Mouse (Mus musculus): ENCODE data around the gene Vti1b. TPM values are rescaled to one million over a fixed set of nuclear protein-coding genes. Genes with fewer than 3 reads are reported as not detected.

The Vti1b gene
- polyA plus RNA-seq, 1 experiment = 85.5 TPM

- Histone ChIP-seq H3ac (ENCODE audit: control insufficient read depth, insufficient read length) (no peak overlapping the region), H3K4me3 (no peak overlapping the region), H3K79me2 (ENCODE audit: control insufficient read depth, insufficient read depth) (peaks cover 47% of the 10 kb centered on the region), H3K27me3 (ENCODE audit: control insufficient read depth, insufficient read depth, insufficient read length) (no peaks in the 10 kb centered on the region), H3K4me2 (ENCODE audit: low read depth) (peak overlapping the region; percentile 55), H3K36me3 (ENCODE audit: control insufficient read depth, insufficient read depth) (peaks cover 6% of the 10 kb centered on the region)
- TF ChIP-seq TCF12 (IDR thresholded peaks at IDR 0.05; ENCODE audit: insufficient read depth, poor library complexity, severe bottlenecking) (no peak), SRF (IDR thresholded peaks at IDR 0.05; ENCODE audit: control insufficient read depth, insufficient read length, low read depth) (no peak), POLR2AphosphoS2 (IDR thresholded peaks at IDR 0.05; ENCODE audit: insufficient read length, low read depth) (no peak), TCF3 (IDR thresholded peaks at IDR 0.05; ENCODE audit: insufficient read length, low read depth) (no peak), CEBPB (IDR thresholded peaks at IDR 0.05; ENCODE audit: insufficient read depth, poor library complexity, severe bottlenecking) (no peak), USF1 (IDR thresholded peaks at IDR 0.05; ENCODE audit: low read depth) (no peak), REST (IDR thresholded peaks at IDR 0.05; ENCODE audit: insufficient read depth, insufficient read length) (no peak)
Measured at GRCm38 (mm10) chr12:79170421-79170820, 2.0 kb downstream of the Vti1b start.

- H3K36me3 ChIP-seq (ENCODE audit: control insufficient read depth, insufficient read depth) = peaks cover 18% of the 10 kb centered on the region
- no peak overlapping the region for H3K4me3 ChIP-seq
- no peak overlapping the region for H3ac ChIP-seq (ENCODE audit: control insufficient read depth, insufficient read length)
- TF ChIP-seq E2F4 (IDR thresholded peaks at IDR 0.05; ENCODE audit: insufficient read depth) (no peak), POLR2A (IDR thresholded peaks at IDR 0.05; ENCODE audit: insufficient read length, low read depth) (no peak), TCF3 (IDR thresholded peaks at IDR 0.05; ENCODE audit: insufficient read length, low read depth) (no peak), MYOG (IDR thresholded peaks at IDR 0.05; ENCODE audit: control insufficient read depth in 1 of 3, insufficient read depth in 1 of 3, insufficient read length in 2 of 3, low read depth in 2 of 3) (no peak), SRF (IDR thresholded peaks at IDR 0.05; ENCODE audit: control insufficient read depth, insufficient read length, low read depth) (no peak), TCF12 (IDR thresholded peaks at IDR 0.05; ENCODE audit: insufficient read depth, poor library complexity, severe bottlenecking) (no peak), MAX (IDR thresholded peaks at IDR 0.05; ENCODE audit: low read depth) (no peak), USF1 (IDR thresholded peaks at IDR 0.05; ENCODE audit: low read depth) (no peak), REST (IDR thresholded peaks at IDR 0.05; ENCODE audit: insufficient read depth, insufficient read length) (no peak), CEBPB (IDR thresholded peaks at IDR 0.05; ENCODE audit: insufficient read depth, poor library complexity, severe bottlenecking) (no peak), MYOD1 (IDR thresholded peaks at IDR 0.05; ENCODE audit: control insufficient read depth in 1 of 3, insufficient read length in 2 of 3, low read depth in 2 of 3) (no peak), POLR2AphosphoS2 (IDR thresholded peaks at IDR 0.05; ENCODE audit: insufficient read length, low read depth) (no peak)
- no peak overlapping the region for H3K4me2 ChIP-seq (ENCODE audit: low read depth)
- H3K27me3 ChIP-seq (ENCODE audit: control insufficient read depth, insufficient read depth, insufficient read length) = no peaks in the 10 kb centered on the region
- H3K79me2 ChIP-seq (ENCODE audit: control insufficient read depth, insufficient read depth) = peaks cover 47% of the 10 kb centered on the region
Measured at GRCm38 (mm10) chr12:79169173-79169572, 3.3 kb downstream of the Vti1b start.

DNA sequence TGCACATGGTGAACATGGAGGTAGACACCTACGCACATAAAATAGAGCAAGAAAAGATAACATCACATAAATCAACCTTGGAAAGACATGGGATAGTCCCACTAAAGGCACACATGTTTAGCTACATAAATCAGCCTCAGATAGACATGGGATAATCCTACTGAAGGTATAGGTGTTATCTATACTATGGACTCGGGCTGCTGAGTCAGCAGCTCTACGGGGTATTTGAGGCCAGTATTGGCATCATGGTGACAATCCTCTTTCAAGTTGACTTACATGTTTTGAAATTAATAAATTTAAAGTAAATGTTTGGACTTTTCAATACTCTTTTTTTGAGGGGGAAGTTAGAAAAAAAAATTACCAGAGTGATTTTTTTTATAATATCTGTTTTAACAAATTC, 9.6 kb downstream of the Vti1b start:
- no peak for TF ChIP-seq CEBPB (IDR thresholded peaks at IDR 0.05; ENCODE audit: insufficient read depth, poor library complexity, severe bottlenecking)
- TF ChIP-seq MYOD1 (IDR thresholded peaks at IDR 0.05; ENCODE audit: control insufficient read depth in 1 of 3, insufficient read length in 2 of 3, low read depth in 2 of 3) = no peak
- no peak for TF ChIP-seq MYOG (IDR thresholded peaks at IDR 0.05; ENCODE audit: control insufficient read depth in 1 of 3, insufficient read depth in 1 of 3, insufficient read length in 2 of 3, low read depth in 2 of 3)
- no peak overlapping the region for H3ac ChIP-seq (ENCODE audit: control insufficient read depth, insufficient read length)
- peaks cover 50% of the 10 kb centered on the region for H3K36me3 ChIP-seq (ENCODE audit: control insufficient read depth, insufficient read depth)
- peaks cover 3% of the 10 kb centered on the region for H3K79me2 ChIP-seq (ENCODE audit: control insufficient read depth, insufficient read depth)
- H3K27me3 ChIP-seq (ENCODE audit: control insufficient read depth, insufficient read depth, insufficient read length) = no peaks in the 10 kb centered on the region
- H3K4me3 ChIP-seq = no peak overlapping the region
- no peak overlapping the region for H3K4me2 ChIP-seq (ENCODE audit: low read depth)

DNA sequence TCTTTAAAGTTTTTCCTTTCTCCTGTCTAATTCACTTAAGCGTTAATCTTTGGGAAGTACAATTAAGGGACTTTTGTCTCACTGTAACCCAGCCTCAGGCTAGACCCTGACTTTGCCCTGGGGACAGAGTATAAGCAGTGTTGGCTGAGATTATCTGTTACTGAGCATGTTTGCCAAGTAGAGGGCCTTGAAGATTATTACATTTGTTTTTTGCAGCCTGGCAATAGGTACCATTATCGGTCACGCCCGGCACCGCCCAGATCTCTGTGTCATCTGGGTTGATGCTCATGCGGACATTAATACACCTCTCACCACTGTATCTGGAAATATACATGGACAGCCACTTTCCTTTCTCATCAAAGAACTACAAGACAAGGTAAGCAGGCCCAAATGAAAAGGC, 22.8 kb downstream of the Vti1b start:
- Histone ChIP-seq H3K4me3 (no peak overlapping the region), H3K36me3 (ENCODE audit: control insufficient read depth, insufficient read depth) (peaks cover 8% of the 10 kb centered on the region), H3ac (ENCODE audit: control insufficient read depth, insufficient read length) (no peak overlapping the region), H3K27me3 (ENCODE audit: control insufficient read depth, insufficient read depth, insufficient read length) (no peaks in the 10 kb centered on the region), H3K4me2 (ENCODE audit: low read depth) (no peak overlapping the region), H3K79me2 (ENCODE audit: control insufficient read depth, insufficient read depth) (no peaks in the 10 kb centered on the region)
- no peak for TF ChIP-seq SRF (IDR thresholded peaks at IDR 0.05; ENCODE audit: control insufficient read depth, insufficient read length, low read depth)
- no peak for TF ChIP-seq E2F4 (IDR thresholded peaks at IDR 0.05; ENCODE audit: insufficient read depth)
- TF ChIP-seq POLR2AphosphoS2 (IDR thresholded peaks at IDR 0.05; ENCODE audit: insufficient read length, low read depth) = no peak
- TF ChIP-seq MYOD1 (IDR thresholded peaks at IDR 0.05; ENCODE audit: control insufficient read depth in 1 of 3, insufficient read length in 2 of 3, low read depth in 2 of 3) = no peak
- no peak for TF ChIP-seq POLR2A (IDR thresholded peaks at IDR 0.05; ENCODE audit: insufficient read length, low read depth)
- TF ChIP-seq MYOG (IDR thresholded peaks at IDR 0.05; ENCODE audit: control insufficient read depth in 1 of 3, insufficient read depth in 1 of 3, insufficient read length in 2 of 3, low read depth in 2 of 3) = no peak

DNA sequence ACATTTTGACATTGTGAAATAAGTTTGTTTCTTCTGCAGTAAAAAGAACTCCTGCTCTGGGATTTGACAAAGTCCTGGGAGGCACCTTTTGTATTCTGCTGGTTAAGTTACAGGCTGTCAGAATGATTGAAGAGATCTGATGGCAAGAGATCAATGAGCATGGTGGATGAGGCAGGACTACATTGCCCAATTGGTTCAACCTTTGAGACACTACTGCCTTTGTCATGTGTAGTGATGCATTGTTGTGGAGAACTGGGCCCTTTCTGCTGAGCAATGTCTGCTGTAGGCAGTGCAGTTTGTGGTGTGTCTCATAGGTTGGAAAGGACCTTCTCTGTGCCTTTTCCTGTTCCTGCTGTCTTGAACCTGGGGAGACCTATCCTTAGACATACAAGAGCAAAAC, 31.1 kb downstream of the Vti1b start:
- no peak overlapping the region for H3K4me3 ChIP-seq
- no peaks in the 10 kb centered on the region for H3K36me3 ChIP-seq (ENCODE audit: control insufficient read depth, insufficient read depth)
- TF ChIP-seq POLR2A (IDR thresholded peaks at IDR 0.05; ENCODE audit: insufficient read length, low read depth) (no peak), MYOD1 (IDR thresholded peaks at IDR 0.05; ENCODE audit: control insufficient read depth in 1 of 3, insufficient read length in 2 of 3, low read depth in 2 of 3) (no peak), CEBPB (IDR thresholded peaks at IDR 0.05; ENCODE audit: insufficient read depth, poor library complexity, severe bottlenecking) (no peak), MYOG (IDR thresholded peaks at IDR 0.05; ENCODE audit: control insufficient read depth in 1 of 3, insufficient read depth in 1 of 3, insufficient read length in 2 of 3, low read depth in 2 of 3) (no peak), TCF3 (IDR thresholded peaks at IDR 0.05; ENCODE audit: insufficient read length, low read depth) (no peak)
- H3K27me3 ChIP-seq (ENCODE audit: control insufficient read depth, insufficient read depth, insufficient read length) = no peaks in the 10 kb centered on the region
- H3K79me2 ChIP-seq (ENCODE audit: control insufficient read depth, insufficient read depth) = no peaks in the 10 kb centered on the region
- H3K4me2 ChIP-seq (ENCODE audit: low read depth) = no peak overlapping the region
- H3ac ChIP-seq (ENCODE audit: control insufficient read depth, insufficient read length) = no peak overlapping the region
